Mouse (Mus musculus): ENCODE data around the gene Itgbl1. TPM values are rescaled to one million over a fixed set of nuclear protein-coding genes. Genes with fewer than 3 reads are reported as not detected.

The Itgbl1 gene
- polyA plus RNA-seq, 1 experiment from 2014 or later: 0.31 TPM

Other genes starting within 250 kb of the Itgbl1 start
- 2.0 and 3.3 TPM in 2 replicates for gene Nalcn, start 32.8 kb upstream of the Itgbl1 start, polyA plus RNA-seq (2016; fragmentation: Nextera tagmentation; extraction: Ambion mirVana)

Data from midbrain, embryonic 10.5 days (tissue).